Mouse (Mus musculus) CH12F3 (cell line): ENCODE measurements around the gene 4930432K21Rik.

ENCODE experiments used
- in situ Hi-C: fragments of 300-500 bp; cut with MboI; formaldehyde crosslinking; loops from 2 replicates; pipeline ENCODE4 v1.14.3; 2020; ENCODE audit warnings: low sequenced_read_pairs

The 4930432K21Rik gene

DNA sequence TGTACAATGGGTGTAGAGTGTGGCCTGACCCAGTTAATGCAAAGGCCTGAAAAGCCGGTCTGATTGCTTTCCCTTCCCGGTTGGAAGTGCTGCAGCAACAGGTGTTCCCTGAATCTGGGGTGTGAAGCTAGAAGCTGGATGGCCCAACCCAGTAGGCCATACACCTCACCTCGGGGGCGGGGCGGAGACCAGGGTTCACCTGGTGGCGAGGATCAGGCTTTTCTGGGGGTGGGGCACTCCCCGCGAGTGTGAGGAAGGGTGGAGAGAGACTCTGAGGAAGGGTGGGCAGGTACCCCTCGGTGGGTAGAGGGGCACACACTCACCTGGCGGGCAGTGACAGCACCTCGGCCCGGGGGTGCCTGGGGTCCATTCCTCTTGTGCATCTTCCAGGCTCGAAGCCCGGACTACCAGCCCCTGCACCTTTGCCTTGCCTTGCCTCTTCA is 480 bp upstream of the 4930432K21Rik start:
- in situ Hi-C loops: no loop called here

DNA sequence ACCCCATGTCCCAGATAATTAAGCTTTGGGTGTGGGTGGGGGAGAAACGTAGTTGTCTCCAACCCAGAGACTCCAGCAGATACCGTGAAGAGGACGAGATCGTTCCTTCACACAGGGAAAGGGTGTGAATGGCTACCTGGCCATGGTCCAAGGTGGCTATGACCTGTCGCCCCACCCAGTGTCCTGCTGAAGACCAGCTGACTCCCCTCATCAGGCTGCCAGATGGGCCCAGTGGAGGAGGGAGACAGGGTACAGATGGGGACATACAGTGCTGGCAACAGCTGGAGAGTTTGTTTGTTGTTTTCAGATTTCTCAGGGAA is 666 bp downstream of the 4930432K21Rik start:
- in situ Hi-C loops: no loop called here

DNA sequence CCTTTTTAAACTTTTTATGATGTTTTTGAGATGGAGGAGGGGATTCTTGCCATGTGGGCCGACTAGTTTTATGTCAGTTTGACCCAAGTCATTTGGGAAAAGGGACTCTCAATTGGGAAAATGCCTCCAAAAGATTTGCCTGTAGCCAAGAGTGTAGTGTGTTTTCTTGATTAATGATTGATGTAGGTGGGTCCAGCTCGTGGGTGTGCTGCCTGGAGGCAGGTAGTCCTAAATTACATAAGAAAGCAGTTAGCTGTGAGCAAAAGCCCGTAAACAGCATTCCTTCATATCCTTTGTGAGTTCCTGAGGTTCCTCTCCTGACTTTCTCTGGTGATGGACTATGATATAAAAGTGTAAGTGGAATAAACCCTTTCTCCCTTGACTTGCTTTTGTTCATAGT is 1.4 kb downstream of the 4930432K21Rik start:
- in situ Hi-C loops: no loop called here

DNA sequence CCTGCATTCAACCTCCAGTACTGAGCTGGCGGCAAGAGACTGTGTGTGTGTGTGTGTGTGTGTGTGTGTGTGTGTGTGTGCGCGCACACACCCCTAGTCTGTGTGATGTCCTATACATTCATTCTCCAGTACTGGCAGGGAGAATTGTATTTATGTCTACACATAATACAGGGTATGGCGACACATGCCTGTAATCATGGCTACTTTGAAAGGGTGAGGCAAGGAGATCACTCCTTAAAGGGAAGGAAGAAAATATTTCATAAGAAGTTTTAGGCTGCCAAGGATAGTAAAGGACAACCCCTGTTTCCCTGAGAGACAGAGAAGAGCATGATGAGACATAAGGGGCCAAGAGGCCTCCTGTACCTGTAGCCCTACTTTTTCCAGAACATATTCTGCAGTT is 9.8 kb downstream of the 4930432K21Rik start:
- in situ Hi-C loops: no loop called here

DNA sequence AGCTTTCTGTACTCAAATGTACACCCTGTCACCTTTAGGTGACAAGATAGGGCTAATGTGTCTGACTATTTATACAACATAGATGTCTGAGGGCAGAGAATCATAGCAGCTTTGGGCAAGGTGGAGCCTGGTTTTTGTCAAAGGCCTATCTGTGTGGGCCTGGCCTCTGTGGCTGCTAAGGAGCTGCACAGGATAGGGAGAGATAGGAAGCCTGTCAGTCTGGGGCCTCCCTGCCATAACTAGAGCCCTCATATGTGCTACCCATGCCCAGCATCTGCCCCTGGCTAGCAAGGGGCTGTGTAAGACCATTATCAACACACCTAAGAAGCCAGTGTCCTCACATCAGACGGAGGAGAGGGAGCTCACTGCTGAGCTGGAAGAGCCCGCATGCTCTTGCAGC is 19.9 kb downstream of the 4930432K21Rik start:
- in situ Hi-C loops: no loop called here

DNA sequence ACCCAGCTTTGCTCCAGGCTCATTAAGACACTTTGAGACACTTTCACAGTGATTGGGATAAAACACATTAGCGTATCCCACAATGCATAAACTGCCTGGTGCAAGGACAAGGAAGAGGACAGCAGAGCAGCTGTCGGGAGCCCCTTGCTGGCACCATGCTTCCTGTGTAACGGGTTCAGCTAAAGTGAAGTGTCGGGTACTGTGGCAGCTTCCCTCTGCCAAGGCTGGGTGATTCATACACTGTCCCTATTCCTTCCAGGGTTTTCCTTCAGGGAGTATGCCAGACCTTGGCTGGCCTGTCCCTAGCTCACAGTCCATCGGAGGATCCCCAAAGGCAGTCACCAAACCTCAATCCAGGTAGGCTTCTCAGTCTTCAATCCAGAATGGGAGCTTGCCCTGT is 22.3 kb downstream of the 4930432K21Rik start:
- in situ Hi-C loops: loop anchor here (10.0 kb wide), 1 partner anchor 135 kb away; no protein-coding TSS in a partner anchor

- in situ Hi-C loops: loop anchor here (10.0 kb wide), 1 partner anchor 139 kb away; no protein-coding TSS in a partner anchor
These were observed 26.0 kb downstream of the 4930432K21Rik start for GRCm38 (mm10) chr8:84173861-84174260.

DNA sequence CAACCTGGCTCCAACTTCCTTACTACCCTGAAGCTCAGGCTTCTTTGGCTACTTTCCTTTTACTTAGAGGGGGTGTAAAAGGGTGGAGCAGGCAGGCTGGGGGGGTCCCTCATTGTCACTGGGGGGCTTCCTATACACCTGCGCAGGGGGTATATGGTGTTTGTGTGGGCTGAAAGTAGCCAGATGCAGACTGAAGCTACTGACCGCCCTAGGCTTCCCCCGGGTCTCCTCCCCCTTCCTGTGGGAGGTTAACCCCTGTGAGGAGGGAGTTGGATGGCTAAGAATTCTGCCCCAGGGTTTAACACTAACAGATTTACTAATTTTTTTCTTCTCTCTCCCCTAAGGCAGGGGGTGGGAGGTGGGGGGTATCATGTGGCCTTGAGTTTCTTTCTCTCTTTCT is 28.7 kb downstream of the 4930432K21Rik start:
- in situ Hi-C loops: loop anchor here (10.0 kb wide), 1 partner anchor 142 kb away; no protein-coding TSS in a partner anchor

GRCm38 (mm10) chr8:84177405-84177804 is 29.6 kb downstream of the 4930432K21Rik start:
- in situ Hi-C loops: loop anchor here (10.0 kb wide), 1 partner anchor 143 kb away; no protein-coding TSS in a partner anchor

- in situ Hi-C loops: loop anchor here (10.0 kb wide), 1 partner anchor 144 kb away; no protein-coding TSS in a partner anchor
These were observed 30.8 kb downstream of the 4930432K21Rik start for GRCm38 (mm10) chr8:84178592-84178991.

DNA sequence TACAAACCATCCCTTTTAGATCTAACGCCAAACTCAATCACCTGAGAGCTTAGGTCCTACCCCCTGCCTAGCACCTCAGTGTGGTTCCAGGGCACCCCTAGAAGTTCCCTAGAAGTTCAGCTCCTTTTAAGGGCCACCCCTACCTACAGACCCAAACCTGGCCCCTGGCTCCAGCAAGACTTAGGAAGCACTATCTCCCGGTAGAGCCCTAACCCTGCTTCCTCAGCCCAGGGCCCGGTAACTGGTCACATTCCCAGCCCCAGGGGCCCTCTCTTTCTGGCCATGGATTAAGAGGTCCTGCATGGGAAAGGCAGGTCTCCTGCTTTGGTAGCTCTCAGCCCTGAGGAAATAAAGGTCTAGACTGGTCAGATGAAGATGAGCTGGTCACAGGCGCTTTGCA is 32.1 kb downstream of the 4930432K21Rik start:
- in situ Hi-C loops: loop anchor here (5.0 to 10.0 kb wide), 2 partner anchors 145 to 167 kb away; no protein-coding TSS in a partner anchor

- in situ Hi-C loops: loop anchor here (5.0 kb wide), 1 partner anchor 167 kb away; no protein-coding TSS in a partner anchor
These were observed 32.8 kb downstream of the 4930432K21Rik start for GRCm38 (mm10) chr8:84180530-84181190.

- in situ Hi-C loops: loop anchor here (5.0 kb wide), 1 partner anchor 164 kb away; no protein-coding TSS in a partner anchor
These were observed 35.0 kb downstream of the 4930432K21Rik start for GRCm38 (mm10) chr8:84182833-84183232.

- in situ Hi-C loops: loop anchor here (5.0 kb wide), 1 partner anchor 164 kb away; no protein-coding TSS in a partner anchor
These were observed 35.6 kb downstream of the 4930432K21Rik start for GRCm38 (mm10) chr8:84183261-84184084.

DNA sequence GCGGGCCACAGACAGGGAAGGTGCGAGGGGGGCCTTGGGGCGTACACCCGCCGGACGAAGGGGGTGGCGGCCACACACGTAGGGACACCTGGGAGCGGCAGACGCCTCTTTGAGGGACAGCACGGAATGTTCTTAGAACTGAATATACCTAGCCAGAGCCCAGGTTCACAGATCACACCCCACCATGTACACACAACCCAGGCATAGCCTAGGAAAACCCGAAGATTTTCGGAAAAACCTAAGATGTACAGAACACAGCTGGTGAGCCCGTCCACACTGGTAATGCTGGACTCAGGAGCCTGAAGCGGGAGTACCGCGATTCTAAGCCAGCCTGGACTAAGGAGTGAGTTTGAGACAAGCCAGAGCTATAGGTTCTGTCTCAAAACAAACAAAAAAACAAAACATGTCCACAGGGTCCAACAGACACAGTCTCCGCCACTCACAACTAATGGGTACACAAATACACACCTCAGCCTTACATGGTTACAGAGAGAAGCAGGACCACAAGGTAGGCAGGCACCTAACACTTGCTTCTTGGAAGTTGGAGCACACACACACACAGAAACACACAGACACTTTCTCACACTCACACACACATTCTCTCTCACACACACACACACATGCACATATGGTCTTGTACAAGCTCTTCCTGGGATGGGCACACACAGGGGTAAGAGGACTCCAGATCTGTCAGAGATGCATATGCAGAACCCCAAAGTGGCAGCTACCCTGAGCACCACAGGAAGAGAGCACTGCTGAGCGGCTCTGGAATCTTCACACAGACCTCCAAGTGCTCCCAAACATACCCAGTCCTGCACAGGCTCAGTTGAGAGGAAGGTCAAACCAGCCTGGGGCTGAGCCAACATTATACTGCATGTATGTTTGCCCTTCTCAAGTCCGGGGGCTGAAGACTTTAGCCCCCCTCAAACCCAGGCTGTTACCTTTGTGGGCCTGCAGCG is 36.5 kb downstream of the 4930432K21Rik start:
- in situ Hi-C loops: loop anchor here (5.0 kb wide), 1 partner anchor 163 kb away; no protein-coding TSS in a partner anchor

- in situ Hi-C loops: no loop called here
These were observed 37.3 kb downstream of the 4930432K21Rik start, which contains the start of gene Nanos3 for GRCm38 (mm10) chr8:84185117-84185516. Gene Nanos3, minus strand, starts transcription at chr8:84185217.

GRCm38 (mm10) chr8:84186547-84186946 is 38.7 kb downstream of the 4930432K21Rik start:
- in situ Hi-C loops: no loop called here

- in situ Hi-C loops: no loop called here
These were observed 39.4 kb downstream of the 4930432K21Rik start for GRCm38 (mm10) chr8:84187065-84187755.

DNA sequence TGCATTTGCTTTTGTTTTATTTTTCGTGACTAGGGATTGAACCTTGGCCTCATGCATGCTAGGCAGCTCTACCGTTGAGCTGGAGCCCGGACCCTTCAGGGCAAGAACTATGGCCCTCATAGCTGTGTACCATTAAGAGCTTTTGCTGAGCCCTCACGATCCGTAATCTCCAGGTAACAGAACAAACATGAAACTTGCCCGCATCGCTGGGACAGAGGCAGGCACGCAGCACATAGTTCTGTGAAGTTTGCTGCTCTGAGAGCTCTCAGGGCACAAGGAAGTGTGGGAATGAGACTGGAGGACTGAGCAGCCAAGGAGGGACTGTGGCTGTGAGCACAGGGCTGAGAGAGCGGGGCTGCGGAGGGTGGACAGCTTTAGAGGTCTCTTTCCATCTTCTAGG is 40.8 kb downstream of the 4930432K21Rik start:
- in situ Hi-C loops: no loop called here

- in situ Hi-C loops: no loop called here
These were observed 41.8 kb downstream of the 4930432K21Rik start for GRCm38 (mm10) chr8:84189603-84190002.
